In genomic region chr3:139844443-139844842, GRCm38 (mm10) we compare ENCODE assay signal across 25 mouse cellular contexts.
DNase-seq lines count a peak whose midpoint lies in the region; ATAC-seq lines count a peak whose summit lies in the region.
"Had no signal": no experiment of that assay in that cellular context is flagged by ENCODE, and none has a peak within 500 bp of the region (broad histone marks: within the 10 kb centered on the region; RNA-seq: fewer than 3 reads in every experiment).

No protein-coding gene starts in this region.

- ATAC-seq in liver, embryonic 13.5 days (ENCODE audit: low read depth), result peak; percentile 68
- ATAC-seq in liver, embryonic 16.5 days (ENCODE audit: low read depth), result peak; percentile 43; the same call in 1 of the 2 replicates
- 0 out of 2 replicates have a peak, but pooled peaks have one; percentile 42 for ATAC-seq in midbrain, embryonic 16.5 days
- ATAC-seq: CD4-positive, CD25-positive, alpha-beta regulatory T cell, adult 4 months; forebrain, embryonic 16.5 days; intestine, postnatal 0 days had no signal

- no peaks in the 10 kb centered on the region for H3K9me3 ChIP-seq in liver, embryonic 13.5 days (replicated peaks)
- no peaks in the 10 kb centered on the region for H3K9me3 ChIP-seq in liver, embryonic 16.5 days (replicated peaks; ENCODE audit: control insufficient read depth, low read length)
- no peaks in the 10 kb centered on the region; the same call in 1 of the 2 replicates for H3K9me3 ChIP-seq in midbrain, embryonic 16.5 days (replicated peaks; ENCODE audit: control insufficient read depth, low read length, poor library complexity, severe bottlenecking)
- H3K9me3 ChIP-seq: embryonic facial prominence, embryonic 10.5 days; hindbrain, embryonic 12.5 days; kidney, embryonic 15.5 days; limb, embryonic 10.5 days; neural tube, embryonic 15.5 days had no signal

- 36% methylated on average over 3 of the region's 3 CpGs for WGBS in liver, embryonic 13.5 days (ENCODE audit: insufficient replicate concordance)
- WGBS in liver, embryonic 16.5 days (ENCODE audit: insufficient replicate concordance), result 33% methylated on average over 3 of the region's 3 CpGs
- 47% methylated on average over 3 of the region's 3 CpGs for WGBS in midbrain, embryonic 16.5 days

- H3K9ac ChIP-seq in liver, embryonic 13.5 days, result no peak overlapping the region
- H3K9ac ChIP-seq in liver, embryonic 16.5 days (ENCODE audit: low read depth, low read length), result no peak overlapping the region
- H3K9ac ChIP-seq in midbrain, embryonic 16.5 days (ENCODE audit: low read depth, low read length), result no peak overlapping the region
- H3K9ac ChIP-seq: heart, embryonic 12.5 days; hindbrain, embryonic 12.5 days; kidney, embryonic 15.5 days; neural tube, embryonic 15.5 days had no signal

- no peaks in the 10 kb centered on the region for H3K4me1 ChIP-seq in liver, embryonic 13.5 days (replicated peaks)
- H3K4me1 ChIP-seq in liver, embryonic 16.5 days (ENCODE audit: control insufficient read depth, low read depth, low read length), result no peaks in the 10 kb centered on the region
- H3K4me1 ChIP-seq in midbrain, embryonic 16.5 days (ENCODE audit: control insufficient read depth, insufficient read depth, low read length), result no peaks in the 10 kb centered on the region
- H3K4me1 ChIP-seq: embryonic facial prominence, embryonic 10.5 days; heart, embryonic 12.5 days; hindbrain, embryonic 12.5 days; kidney, embryonic 15.5 days; limb, embryonic 10.5 days; neural tube, embryonic 15.5 days had no signal

- H3K36me3 ChIP-seq in liver, embryonic 13.5 days, result no peaks in the 10 kb centered on the region
- no peaks in the 10 kb centered on the region for H3K36me3 ChIP-seq in liver, embryonic 16.5 days (ENCODE audit: control insufficient read depth, insufficient read depth)
- H3K36me3 ChIP-seq in midbrain, embryonic 16.5 days (ENCODE audit: control insufficient read depth, insufficient read depth, low read length), result no peaks in the 10 kb centered on the region
- H3K36me3 ChIP-seq: embryonic facial prominence, embryonic 10.5 days; heart, embryonic 12.5 days; hindbrain, embryonic 12.5 days; kidney, embryonic 15.5 days; limb, embryonic 10.5 days; neural tube, embryonic 15.5 days had no signal

- H3K27me3 ChIP-seq in liver, embryonic 13.5 days, result no peaks in the 10 kb centered on the region
- H3K27me3 ChIP-seq in liver, embryonic 16.5 days (ENCODE audit: control insufficient read depth, insufficient read depth, low read depth, low read length), result no peaks in the 10 kb centered on the region
- no peaks in the 10 kb centered on the region for H3K27me3 ChIP-seq in midbrain, embryonic 16.5 days (ENCODE audit: control insufficient read depth, insufficient read depth, low read depth, low read length)
- H3K27me3 ChIP-seq: heart, embryonic 12.5 days; hindbrain, embryonic 12.5 days; kidney, embryonic 15.5 days; neural tube, embryonic 15.5 days had no signal

- H3K4me3 ChIP-seq in liver, embryonic 13.5 days (replicated peaks), result no peak overlapping the region
- H3K4me3 ChIP-seq in liver, embryonic 16.5 days (ENCODE audit: low read depth, low read length), result no peak overlapping the region
- H3K4me3 ChIP-seq in midbrain, embryonic 16.5 days (ENCODE audit: low read depth, low read length), result no peak overlapping the region
- H3K4me3 ChIP-seq: embryonic facial prominence, embryonic 10.5 days; heart, embryonic 12.5 days; hindbrain, embryonic 12.5 days; kidney, embryonic 15.5 days; limb, embryonic 10.5 days; neural tube, embryonic 15.5 days had no signal

- no peak for DNase-seq in liver, embryonic 13.5 days
- no peak for DNase-seq in liver
- peak; percentile 3 for DNase-seq in retina, embryonic 14.5 days (ENCODE audit: low spot score)
- no peak for DNase-seq in retina, postnatal 1 day
- DNase-seq in embryo, embryonic 10 days (ENCODE audit: low spot score), result no peak
- no peak for DNase-seq in cerebellum, adult 11-12 months
- DNase-seq: adrenal gland, adult 2 months; cerebellum, adult 2 months; cerebellum, postnatal 25 days; gastrocnemius, postnatal 14 days; heart, adult 11 months; heart, postnatal 10 days; kidney, postnatal 4 days; lung, postnatal 36 days had no signal

- no peak overlapping the region for H3K27ac ChIP-seq in liver, embryonic 13.5 days
- H3K27ac ChIP-seq in liver, embryonic 16.5 days (ENCODE audit: low read length), result no peak overlapping the region
- H3K27ac ChIP-seq in midbrain, embryonic 16.5 days (ENCODE audit: low read length), result no peak overlapping the region
- H3K27ac ChIP-seq: embryonic facial prominence, embryonic 10.5 days; hindbrain, embryonic 12.5 days; kidney, embryonic 15.5 days; limb, embryonic 10.5 days; neural tube, embryonic 15.5 days had no signal

- no peak overlapping the region for H3K4me2 ChIP-seq in liver, embryonic 13.5 days
- H3K4me2 ChIP-seq in liver, embryonic 16.5 days (ENCODE audit: low read depth, low read length), result no peak overlapping the region
- no peak overlapping the region for H3K4me2 ChIP-seq in midbrain, embryonic 16.5 days (ENCODE audit: low read length)
- H3K4me2 ChIP-seq: heart, embryonic 12.5 days; hindbrain, embryonic 12.5 days; kidney, embryonic 15.5 days; neural tube, embryonic 15.5 days had no signal
